9 mouse cellular contexts compared by ENCODE assay signal in genomic region chr13:101801372-101802186, GRCm38 (mm10). TPM values are rescaled to one million over a fixed set of nuclear protein-coding genes. Genes with fewer than 3 reads are reported as not detected.
DNase-seq lines count a peak whose midpoint lies in the region; ATAC-seq and TF ChIP-seq lines count a peak whose summit lies in the region.
"Had no signal": no experiment of that assay in that cellular context is flagged by ENCODE, and none has a peak within 500 bp of the region (broad histone marks: within the 10 kb centered on the region; RNA-seq: fewer than 3 reads in every experiment).

No protein-coding gene starts in this region.

- no peaks in the 10 kb centered on the region for H3K27me3 ChIP-seq in forebrain, embryonic 15.5 days
- peaks cover 55% of the 10 kb centered on the region for H3K27me3 ChIP-seq in liver, embryonic 12.5 days (replicated peaks)
- no peaks in the 10 kb centered on the region for H3K27me3 ChIP-seq in testis, adult 2 months (ENCODE audit: control insufficient read depth, insufficient read depth, low read length)
- H3K27me3 ChIP-seq: CH12.LX had no signal

- intact Hi-C loops in heart, postnatal 10 days (cut with DNase I) = no loop called here

- TF ChIP-seq POLR2A in testis, adult 2 months (IDR thresholded peaks at IDR 0.05; ENCODE audit: control insufficient read depth, low read depth, low read length) = no peak

- ATAC-seq in CD4-positive, CD25-positive, alpha-beta regulatory T cell, adult 4 months = peak; percentile 38
- peak; percentile 87 for ATAC-seq in forebrain, embryonic 15.5 days (replicated peaks)
- ATAC-seq in liver, embryonic 12.5 days = no peak

- under 1% methylated on average over 41 of the region's 41 CpGs for WGBS in forebrain, embryonic 15.5 days
- 5% methylated on average over 33 of the region's 41 CpGs for WGBS in liver, embryonic 12.5 days (ENCODE audit: insufficient replicate concordance)

- H3K36me3 ChIP-seq in forebrain, embryonic 15.5 days = no peaks in the 10 kb centered on the region
- H3K36me3 ChIP-seq in liver, embryonic 12.5 days = no peaks in the 10 kb centered on the region
- no peaks in the 10 kb centered on the region for H3K36me3 ChIP-seq in testis, adult 2 months (ENCODE audit: control insufficient read depth, insufficient read depth, low read length)

- DNase-seq in cerebellum, adult 11 months = peak; percentile 26
- peak; percentile 73 to 81 for DNase-seq in heart, postnatal 10 days
- DNase-seq in kidney, postnatal 36 days = peak; percentile 71 to 76
- DNase-seq in naive thymus-derived CD4-positive, alpha-beta T cell, adult 2 months (ENCODE audit: low read depth) = peak; percentile 41

- no peak for TF ChIP-seq CTCF in testis, adult 2 months (IDR thresholded peaks at IDR 0.05; ENCODE audit: control insufficient read depth, insufficient read depth, insufficient replicate concordance, low read depth, low read length)

- no peaks in the 10 kb centered on the region for H3K9me3 ChIP-seq in forebrain, embryonic 15.5 days
- no peaks in the 10 kb centered on the region for H3K9me3 ChIP-seq in liver, embryonic 12.5 days (replicated peaks)

- H3K4me3 ChIP-seq in forebrain, embryonic 15.5 days = peak overlapping the region; percentile 46
- H3K4me3 ChIP-seq in liver, embryonic 12.5 days = peak overlapping the region; percentile 42
- H3K4me3 ChIP-seq in testis, adult 2 months (ENCODE audit: control insufficient read depth, low read depth, low read length) = peak overlapping the region; percentile 74

- H3K9ac ChIP-seq in forebrain, embryonic 15.5 days (replicated peaks) = peak overlapping the region; percentile 64
- peak overlapping the region; percentile 12; the same call in 1 of the 2 replicates for H3K9ac ChIP-seq in liver, embryonic 12.5 days

- H3K4me1 ChIP-seq in forebrain, embryonic 15.5 days = peaks cover 17% of the 10 kb centered on the region
- H3K4me1 ChIP-seq in liver, embryonic 12.5 days = peaks cover 22% of the 10 kb centered on the region
- H3K4me1 ChIP-seq in testis, adult 2 months (ENCODE audit: control insufficient read depth, insufficient read depth, low read length) = no peaks in the 10 kb centered on the region

- H3K27ac ChIP-seq in forebrain, embryonic 15.5 days (replicated peaks) = peak overlapping the region; percentile 72
- no peak overlapping the region for H3K27ac ChIP-seq in liver, embryonic 12.5 days
- no peak overlapping the region for H3K27ac ChIP-seq in testis, adult 2 months (ENCODE audit: control insufficient read depth, insufficient read depth, low read depth, low read length)

- H3K4me2 ChIP-seq in forebrain, embryonic 15.5 days (replicated peaks) = peak overlapping the region; percentile 81
- peak overlapping the region; percentile 59 for H3K4me2 ChIP-seq in liver, embryonic 12.5 days

RNA-seq across cellular contexts. Expression of gene Pik3r1, which starts 33.6 kb away (rescaled TPM):
- polyA plus RNA-seq in CD4-positive, CD25-positive, alpha-beta regulatory T cell, adult 4 months (2017; shearing (Covaris generic)) = 100 to 1,000 TPM in 1 of 2 experiments, 10 to 100 TPM in 1; 83.2 to 105 TPM
- polyA plus RNA-seq in forebrain, embryonic 15.5 days (2015; fragmentation: Nextera tagmentation; extraction: Ambion mirVana) = 39.3 and 40.3 TPM in 2 replicates
- total RNA-seq in heart, postnatal 10 days (2021) = 10 to 100 TPM; 42.0 to 84.3 TPM
- polyA plus RNA-seq in liver, embryonic 12.5 days (2016; fragmentation: Nextera tagmentation; extraction: Ambion mirVana) = 17.2 and 22.0 TPM in 2 replicates
- polyA plus RNA-seq in testis, adult 2 months (2012; rRNA removed) = 1.9 and 3.0 TPM in 2 replicates

Comparison
In these comparisons a context has a peak if more than half of its experiments do, and no peak if none do; other contexts are left out.
1. DNase-seq: peak in every context shown above with its lines; median percentile 77 in heart, postnatal 10 days; 74 in kidney, postnatal 36 days; 41 in naive thymus-derived CD4-positive, alpha-beta T cell, adult 2 months; 26 in cerebellum, adult 11 months.